Mouse (Mus musculus): ENCODE measurements around the gene Apbb2. TPM values are rescaled to one million over a fixed set of nuclear protein-coding genes. Genes with fewer than 3 reads are reported as not detected.

The Apbb2 gene
- polyA plus RNA-seq, 2 experiments, result 15.8 to 45.8 TPM

DNA sequence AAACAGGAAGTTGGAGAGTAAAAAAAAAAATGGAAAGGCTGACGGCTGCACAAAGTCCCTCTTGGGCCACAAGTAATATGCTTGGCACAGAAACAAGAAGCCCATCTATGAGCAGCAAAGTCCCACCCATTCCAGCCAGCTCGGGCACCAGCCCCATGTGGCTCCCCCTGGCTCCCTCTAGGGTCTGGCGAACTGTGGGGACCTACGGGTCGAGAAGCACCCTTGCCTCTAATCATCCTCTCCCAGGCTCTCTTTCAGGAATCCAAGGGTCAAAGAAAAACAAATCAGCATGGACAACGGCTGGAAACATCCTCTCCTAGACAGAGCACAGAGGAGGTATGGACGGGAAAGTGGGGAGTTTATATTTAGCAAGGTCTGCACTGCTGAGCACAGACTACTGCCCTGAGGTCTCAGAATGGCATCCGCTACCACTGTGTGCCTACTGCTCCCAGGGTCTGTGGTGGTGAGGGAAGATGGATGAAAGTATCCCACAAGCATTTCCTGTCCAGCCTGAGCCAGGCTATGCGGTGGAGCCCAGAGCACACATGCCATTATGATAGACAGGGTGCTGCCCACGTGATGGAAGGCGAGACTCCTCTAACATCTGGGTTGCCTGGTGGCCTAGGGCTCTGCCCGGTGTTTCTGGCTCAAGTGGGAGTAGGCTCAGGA lies 212.7 kb downstream of the Apbb2 start:
- Histone ChIP-seq H3K9ac (ENCODE audit: low read depth, low read length, severe bottlenecking) (no peak overlapping the region), H3K4me2 (replicated peaks; ENCODE audit: low read depth, low read length, severe bottlenecking) (no peak overlapping the region), H3K4me1 (ENCODE audit: control insufficient read depth, insufficient read depth, low read length) (no peaks in the 10 kb centered on the region), H3K9me3 (ENCODE audit: control insufficient read depth, low read length) (no peaks in the 10 kb centered on the region), H3K27me3 (ENCODE audit: control insufficient read depth, insufficient read depth, low read length) (no peaks in the 10 kb centered on the region), H3K4me3 (replicated peaks; ENCODE audit: low read length) (no peak overlapping the region), H3K27ac (replicated peaks; ENCODE audit: low read depth, low read length) (no peak overlapping the region), H3K36me3 (ENCODE audit: control insufficient read depth, insufficient read depth, low read length) (no peaks in the 10 kb centered on the region)
- 75% methylated on average over 12 of the region's 12 CpGs for WGBS
- DNase-seq (ENCODE audit: low spot score), result no peak
- no peak for ATAC-seq (ENCODE audit: low FRiP score, low read depth)
- no peak for TF ChIP-seq POLR2A (IDR thresholded peaks at IDR 0.05; ENCODE audit: borderline replicate concordance, extremely low read depth, insufficient read depth, insufficient read length)

DNA sequence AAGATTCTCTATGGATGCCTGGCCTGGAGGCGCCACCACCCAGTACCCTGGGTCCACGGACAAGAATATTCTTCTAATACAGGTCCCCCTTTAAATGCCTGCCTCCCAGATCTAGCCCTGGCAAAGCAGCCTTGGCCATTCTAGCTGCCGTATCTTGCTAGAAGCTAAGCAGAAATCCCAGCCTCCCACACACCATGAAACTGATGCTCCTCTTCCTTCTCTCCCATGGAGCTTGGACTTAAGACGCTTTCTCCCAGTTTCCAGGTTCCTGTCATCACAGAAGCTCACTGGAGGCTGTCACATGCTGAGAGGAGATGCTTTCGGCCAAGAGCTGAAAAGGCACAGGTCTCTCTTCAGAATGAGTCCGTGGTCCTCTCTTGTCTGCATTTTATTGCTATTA lies 213.3 kb downstream of the Apbb2 start:
- no peak overlapping the region for H3K4me2 ChIP-seq (replicated peaks; ENCODE audit: low read depth, low read length, severe bottlenecking)
- TF ChIP-seq POLR2A (IDR thresholded peaks at IDR 0.05; ENCODE audit: borderline replicate concordance, extremely low read depth, insufficient read depth, insufficient read length), result no peak
- no peak overlapping the region for H3K4me3 ChIP-seq (replicated peaks; ENCODE audit: low read length)
- H3K27ac ChIP-seq (replicated peaks; ENCODE audit: low read depth, low read length), result no peak overlapping the region
- ATAC-seq (ENCODE audit: low FRiP score, low read depth) (no peak), DNase-seq (ENCODE audit: low spot score) (no peak)
- H3K27me3 ChIP-seq (ENCODE audit: control insufficient read depth, insufficient read depth, low read length), result no peaks in the 10 kb centered on the region
- no peak overlapping the region for H3K9ac ChIP-seq (ENCODE audit: low read depth, low read length, severe bottlenecking)
- no peaks in the 10 kb centered on the region for H3K36me3 ChIP-seq (ENCODE audit: control insufficient read depth, insufficient read depth, low read length)
- no peaks in the 10 kb centered on the region for H3K4me1 ChIP-seq (ENCODE audit: control insufficient read depth, insufficient read depth, low read length)
- WGBS, result 89% methylated on average over 6 of the region's 6 CpGs
- no peaks in the 10 kb centered on the region for H3K9me3 ChIP-seq (ENCODE audit: control insufficient read depth, low read length)

DNA sequence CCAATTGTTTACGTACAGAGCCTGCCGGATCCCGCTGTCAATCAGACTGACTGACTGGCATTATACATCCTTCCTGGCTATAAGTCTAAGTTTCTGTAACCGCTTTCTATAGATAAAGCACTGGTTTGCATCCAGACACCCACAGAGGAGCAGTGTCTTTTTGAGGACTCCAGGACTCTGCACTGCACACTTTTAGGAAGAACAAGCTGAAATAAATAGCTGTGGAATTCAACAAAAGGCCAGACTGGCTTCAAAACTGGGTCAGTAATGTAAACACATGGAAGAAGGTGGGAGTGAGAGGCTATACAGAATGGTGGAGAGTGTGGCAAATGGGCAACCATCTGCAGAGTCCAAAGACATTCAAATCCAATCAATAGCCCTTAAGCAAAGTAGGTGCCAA lies 218.0 kb downstream of the Apbb2 start:
- TF ChIP-seq POLR2A (IDR thresholded peaks at IDR 0.05; ENCODE audit: borderline replicate concordance, extremely low read depth, insufficient read depth, insufficient read length), result no peak
- H3K9ac ChIP-seq (ENCODE audit: low read depth, low read length, severe bottlenecking), result no peak overlapping the region
- no peaks in the 10 kb centered on the region for H3K27me3 ChIP-seq (ENCODE audit: control insufficient read depth, insufficient read depth, low read length)
- H3K4me3 ChIP-seq (replicated peaks; ENCODE audit: low read length), result no peak overlapping the region
- H3K27ac ChIP-seq (replicated peaks; ENCODE audit: low read depth, low read length), result no peak overlapping the region
- H3K36me3 ChIP-seq (ENCODE audit: control insufficient read depth, insufficient read depth, low read length), result peaks cover 14% of the 10 kb centered on the region
- H3K4me1 ChIP-seq (ENCODE audit: control insufficient read depth, insufficient read depth, low read length), result peaks cover 5% of the 10 kb centered on the region; the same call in 1 of the 2 replicates
- 94% methylated on average over 4 of the region's 4 CpGs for WGBS
- no peak overlapping the region for H3K4me2 ChIP-seq (replicated peaks; ENCODE audit: low read depth, low read length, severe bottlenecking)
- ATAC-seq (ENCODE audit: low FRiP score, low read depth), result no peak
- H3K9me3 ChIP-seq (ENCODE audit: control insufficient read depth, low read length), result no peaks in the 10 kb centered on the region
- no peak for DNase-seq (ENCODE audit: low spot score)

DNA sequence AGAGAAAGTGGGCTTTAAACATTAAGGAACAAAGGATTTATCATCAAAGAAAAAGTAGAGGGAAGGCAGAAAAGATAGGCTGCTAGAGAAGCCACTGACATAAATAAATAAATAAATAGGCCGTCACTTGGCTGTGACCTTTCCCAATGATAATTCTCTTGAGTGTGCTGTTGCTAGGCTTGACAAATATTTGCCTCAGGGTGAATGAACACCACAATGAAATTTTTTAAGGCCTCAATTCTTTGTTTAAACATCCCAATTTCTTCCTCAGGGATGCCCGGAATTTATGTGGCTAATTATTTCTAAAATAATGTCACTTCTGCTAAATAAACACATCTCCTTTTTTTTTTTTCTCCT lies 219.3 kb downstream of the Apbb2 start:
- 74% methylated on average over 2 of the region's 2 CpGs for WGBS

DNA sequence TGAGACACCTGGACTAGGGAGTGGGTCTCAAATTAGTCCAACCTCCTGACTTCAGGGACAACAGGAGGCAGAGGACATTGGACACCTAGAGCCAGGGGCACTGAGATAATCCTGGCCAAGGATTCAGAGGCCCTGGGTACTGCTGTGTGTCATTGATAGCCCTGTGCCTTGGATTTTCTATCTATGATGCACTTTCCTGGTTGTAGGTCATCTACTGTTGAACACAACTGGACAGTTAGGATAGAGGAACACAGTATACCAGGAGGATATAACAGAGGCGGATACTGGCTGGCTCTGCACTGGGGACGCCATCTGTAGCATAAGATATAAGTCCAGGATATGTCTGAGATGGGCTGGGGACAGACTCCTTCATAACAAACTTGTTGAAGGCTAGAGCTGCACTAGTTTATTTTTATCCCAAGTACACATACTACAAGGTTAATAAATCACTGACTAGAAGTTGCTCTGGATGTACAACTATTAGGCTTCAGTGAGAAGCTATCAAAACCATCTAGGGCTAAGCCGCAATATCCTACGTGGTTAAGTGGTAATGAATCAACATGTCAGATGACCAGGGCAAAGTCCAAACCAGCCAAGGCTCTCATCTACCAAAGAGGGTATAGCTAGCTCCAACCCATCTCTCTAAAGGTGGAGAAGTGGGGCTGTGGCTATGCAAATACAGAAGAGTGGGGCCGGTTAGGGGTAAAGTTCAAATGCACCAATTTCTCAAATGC lies 219.9 kb downstream of the Apbb2 start:
- no peak overlapping the region for H3K27ac ChIP-seq (replicated peaks; ENCODE audit: low read depth, low read length)
- no peak for ATAC-seq (ENCODE audit: low FRiP score, low read depth)
- no peak for TF ChIP-seq POLR2A (IDR thresholded peaks at IDR 0.05; ENCODE audit: borderline replicate concordance, extremely low read depth, insufficient read depth, insufficient read length)

More for the DNA sequence above, 219.3 kb downstream of the Apbb2 start:
- Histone ChIP-seq H3K27me3 (ENCODE audit: control insufficient read depth, insufficient read depth, low read length) (no peaks in the 10 kb centered on the region), H3K36me3 (ENCODE audit: control insufficient read depth, insufficient read depth, low read length) (peaks cover 14% of the 10 kb centered on the region), H3K4me2 (replicated peaks; ENCODE audit: low read depth, low read length, severe bottlenecking) (no peak overlapping the region), H3K4me3 (replicated peaks; ENCODE audit: low read length) (no peak overlapping the region), H3K9me3 (ENCODE audit: control insufficient read depth, low read length) (no peaks in the 10 kb centered on the region), H3K4me1 (ENCODE audit: control insufficient read depth, insufficient read depth, low read length) (peaks cover 5% of the 10 kb centered on the region; the same call in 1 of the 2 replicates), H3K27ac (replicated peaks; ENCODE audit: low read depth, low read length) (no peak overlapping the region), H3K9ac (ENCODE audit: low read depth, low read length, severe bottlenecking) (no peak overlapping the region)
- TF ChIP-seq POLR2A (IDR thresholded peaks at IDR 0.05; ENCODE audit: borderline replicate concordance, extremely low read depth, insufficient read depth, insufficient read length), result no peak
- no peak for DNase-seq (ENCODE audit: low spot score)
- no peak for ATAC-seq (ENCODE audit: low FRiP score, low read depth)

More for the DNA sequence above, 219.9 kb downstream of the Apbb2 start:
- Histone ChIP-seq H3K4me2 (replicated peaks; ENCODE audit: low read depth, low read length, severe bottlenecking) (no peak overlapping the region), H3K9me3 (ENCODE audit: control insufficient read depth, low read length) (no peaks in the 10 kb centered on the region), H3K27me3 (ENCODE audit: control insufficient read depth, insufficient read depth, low read length) (no peaks in the 10 kb centered on the region), H3K4me3 (replicated peaks; ENCODE audit: low read length) (no peak overlapping the region), H3K4me1 (ENCODE audit: control insufficient read depth, insufficient read depth, low read length) (peaks cover 5% of the 10 kb centered on the region; the same call in 1 of the 2 replicates), H3K9ac (ENCODE audit: low read depth, low read length, severe bottlenecking) (no peak overlapping the region), H3K36me3 (ENCODE audit: control insufficient read depth, insufficient read depth, low read length) (peaks cover 14% of the 10 kb centered on the region)
- WGBS, result 89% methylated on average over 5 of the region's 5 CpGs
- no peak for DNase-seq (ENCODE audit: low spot score)
